Mouse (Mus musculus): ENCODE results near the gene Acbd4.

GRCm38 (mm10) chr11:103111301-103111700, 9.8 kb downstream of the Acbd4 start:
- TF ChIP-seq CTCF (IDR thresholded peaks at IDR 0.05; ENCODE audit: insufficient read depth, low read length), result no peak
- TF ChIP-seq POLR2A (IDR thresholded peaks at IDR 0.05; ENCODE audit: borderline replicate concordance, extremely low read depth, low read depth, low read length), result no peak
